Mouse (Mus musculus) spleen, adult 2 months (tissue): ENCODE measurements around the gene Tmc7.

Source experiments
- CTCF ChIP-seq: fragments of 200-500 bp; IDR thresholded peaks from 2 replicates; pipeline ENCODE4 v1.5.1; 2011; ENCODE audit warnings: mild to moderate bottlenecking, inconsistent platforms; ENCODE audit not compliant: insufficient read depth, insufficient read length, insufficient replicate concordance; ENCODE audit errors: extremely low read depth
- POLR2A ChIP-seq: fragments of 200-500 bp; IDR thresholded peaks from 2 replicates; pipeline ENCODE4 v1.6.1; 2011; ENCODE audit warnings: low read depth, low read length, inconsistent platforms

GRCm38 (mm10) chr7:118499784-118500435, 84.6 kb downstream of the Tmc7 start:
- TF ChIP-seq CTCF, result no peak
- no peak for TF ChIP-seq POLR2A
